Mouse (Mus musculus) ES-E14 (cell line): ENCODE measurements at regions not wholly inside any gene's neighbourhood (a gene's known extent, or its start where the extent isn't known, plus 50 kb on each side); places are given as distances from the start of the nearest gene placed in this dataset.

Source experiments
- DNase-seq: peaks from one replicate; pipeline ENCODE4 v3.0.0-alpha.2; 2013; ENCODE audit warnings: low read depth, low spot score
- H3K27ac ChIP-seq: 2 replicates; pipeline ENCODE4 v1.5.1; 2012; ENCODE audit warnings: low read depth, mild to moderate bottlenecking, low read length, moderate library complexity, mixed read lengths; ENCODE audit not compliant: poor library complexity, insufficient read depth, severe bottlenecking
- H3K36me3 ChIP-seq: 2 replicates; pipeline ENCODE4 v1.6.1; 2012; ENCODE audit warnings: mild to moderate bottlenecking, low read length, moderate library complexity, mixed read lengths; ENCODE audit not compliant: control insufficient read depth, poor library complexity, insufficient read depth, severe bottlenecking
- H3K4me1 ChIP-seq, 2 experiments: fragments of 150-350 bp in 1 of 2; sonication (generic) in 1 of 2; 2 replicates each; pipeline ENCODE4 v1.6.1; 2012; ENCODE audit warnings: low read length in 2 of 2, mild to moderate bottlenecking in 1 of 2, mixed read lengths in 1 of 2; ENCODE audit not compliant: control insufficient read depth in 2 of 2, insufficient read depth in 2 of 2, poor library complexity in 1 of 2
- H3K4me3 ChIP-seq, 2 experiments: fragments of 150-350 bp in 1 of 2; sonication (generic) in 1 of 2; 2 replicates each; pipeline ENCODE4 v1.5.1; 2012; ENCODE audit warnings: low read length in 2 of 2, low read depth in 1 of 2, mild to moderate bottlenecking in 1 of 2, mixed read lengths in 1 of 2; ENCODE audit not compliant: insufficient read depth in 1 of 2, poor library complexity in 1 of 2, severe bottlenecking in 1 of 2
- H3K9ac ChIP-seq: 2 replicates; pipeline ENCODE4 v1.6.1; 2012; ENCODE audit warnings: low read depth, mild to moderate bottlenecking, low read length, mixed read lengths; ENCODE audit not compliant: poor library complexity, insufficient read depth, severe bottlenecking
- H3K9me3 ChIP-seq: fragments of 150-350 bp; sonication (generic); 2 replicates; pipeline ENCODE4 v1.6.1; 2012; ENCODE audit warnings: low read depth, mild to moderate bottlenecking, low read length; ENCODE audit not compliant: control insufficient read depth, insufficient read depth
- CHD2 ChIP-seq: IDR thresholded peaks from 2 replicates; pipeline ENCODE4 v1.6.1; 2014; ENCODE audit warnings: mild to moderate bottlenecking, low read depth, low read length, inconsistent platforms
- HCFC1 ChIP-seq: IDR thresholded peaks from 2 replicates; pipeline ENCODE4 v1.6.1; 2012; ENCODE audit warnings: low read length, inconsistent platforms, borderline replicate concordance; ENCODE audit not compliant: insufficient read depth
- MAFK ChIP-seq: IDR thresholded peaks from 2 replicates; pipeline ENCODE4 v1.6.1; 2014; ENCODE audit warnings: mild to moderate bottlenecking, low read depth, low read length, inconsistent platforms; ENCODE audit not compliant: insufficient read depth
- ZC3H11A ChIP-seq: IDR thresholded peaks from 2 replicates; pipeline ENCODE4 v1.6.1; 2012; ENCODE audit warnings: low read depth, mild to moderate bottlenecking, inconsistent platforms, low read length, borderline replicate concordance
- ZNF384 ChIP-seq: IDR thresholded peaks from 2 replicates; pipeline ENCODE4 v1.6.1; 2012; ENCODE audit warnings: low read depth, low read length, inconsistent platforms
- in situ Hi-C, 2 experiments: fragments of 600-800 bp; cut with MboI; formaldehyde crosslinking; loops; one replicate each; pipeline ENCODE4 v1.15.1; 2025; ENCODE audit warnings: low sequenced_read_pairs in 2 of 2, inconsistent platforms in 1 of 2; ENCODE audit not compliant: unreplicated experiment in 2 of 2

DNA sequence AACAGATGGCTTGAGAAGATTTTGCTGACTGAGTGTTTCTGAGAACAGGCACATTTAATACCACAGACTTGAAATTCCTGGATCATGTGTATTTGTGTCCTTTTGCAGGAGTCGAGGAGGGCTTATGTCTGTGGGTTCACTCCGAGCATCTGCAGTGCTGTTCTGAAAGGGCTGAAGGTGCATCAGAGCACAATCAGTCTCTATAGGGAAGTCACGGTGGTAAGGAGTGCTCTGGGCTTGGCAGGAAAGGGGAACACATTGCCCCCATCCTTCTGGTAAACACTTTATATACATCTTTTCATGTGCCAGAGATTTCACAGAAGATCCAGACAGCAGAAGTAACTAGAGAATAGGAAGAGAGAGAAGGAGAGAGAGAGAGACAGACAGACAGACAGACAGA lies 545.1 kb downstream of the Tmem38b start:
- DNase-seq: no peak
- in situ Hi-C loops: no loop called here
- no peaks in the 10 kb centered on the region for H3K36me3 ChIP-seq
- H3K9me3 ChIP-seq: no peaks in the 10 kb centered on the region
- H3K4me1 ChIP-seq: peaks cover 0 to 8% of the 10 kb centered on the region in 2 experiments; a peak in 2 of 4 replicates
- 0 out of 2 replicates have a peak, but pooled peaks have one; percentile 16 for TF ChIP-seq MAFK
- TF ChIP-seq ZNF384: no peak
- H3K9ac ChIP-seq: no peak overlapping the region
- no peak overlapping the region for H3K27ac ChIP-seq
- no peak overlapping the region for H3K4me3 ChIP-seq

DNA sequence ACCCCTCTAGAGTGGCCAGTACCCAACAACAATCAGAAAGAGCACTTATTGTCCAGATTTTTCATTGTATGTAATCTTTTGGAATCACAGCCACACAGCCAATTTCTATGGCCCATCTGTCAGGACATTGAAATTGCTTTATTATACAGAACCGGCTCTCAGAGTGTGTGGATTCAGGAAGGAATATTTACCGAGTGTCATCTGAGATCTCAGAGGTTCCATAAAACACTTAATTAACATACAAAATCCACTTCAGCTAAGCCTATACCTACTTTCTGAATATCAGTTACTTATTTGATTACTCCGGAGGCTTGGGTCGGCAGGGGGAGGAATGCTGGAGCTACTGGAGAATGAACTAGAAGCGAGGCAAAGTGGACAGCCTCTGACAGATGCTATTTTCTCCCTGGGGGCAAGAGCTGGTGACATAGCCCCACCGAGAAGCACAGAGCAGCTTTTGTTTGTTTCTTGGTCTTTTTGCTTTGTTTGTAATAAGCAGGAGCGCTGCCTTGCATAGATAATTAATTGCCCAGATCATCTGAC lies 545.6 kb downstream of the Tmem38b start:
- no peak overlapping the region for H3K4me3 ChIP-seq
- H3K27ac ChIP-seq: no peak overlapping the region
- DNase-seq: no peak
- no peak overlapping the region for H3K9ac ChIP-seq
- in situ Hi-C loops: no loop called here
- H3K36me3 ChIP-seq: no peaks in the 10 kb centered on the region
- peaks cover 0 to 8% of the 10 kb centered on the region in 2 experiments; a peak in 2 of 4 replicates for H3K4me1 ChIP-seq
- TF ChIP-seq HCFC1: no peak
- no peak for TF ChIP-seq CHD2
- no peak for TF ChIP-seq ZNF384
- TF ChIP-seq ZC3H11A: no peak
- no peak for TF ChIP-seq MAFK
- no peaks in the 10 kb centered on the region for H3K9me3 ChIP-seq

DNA sequence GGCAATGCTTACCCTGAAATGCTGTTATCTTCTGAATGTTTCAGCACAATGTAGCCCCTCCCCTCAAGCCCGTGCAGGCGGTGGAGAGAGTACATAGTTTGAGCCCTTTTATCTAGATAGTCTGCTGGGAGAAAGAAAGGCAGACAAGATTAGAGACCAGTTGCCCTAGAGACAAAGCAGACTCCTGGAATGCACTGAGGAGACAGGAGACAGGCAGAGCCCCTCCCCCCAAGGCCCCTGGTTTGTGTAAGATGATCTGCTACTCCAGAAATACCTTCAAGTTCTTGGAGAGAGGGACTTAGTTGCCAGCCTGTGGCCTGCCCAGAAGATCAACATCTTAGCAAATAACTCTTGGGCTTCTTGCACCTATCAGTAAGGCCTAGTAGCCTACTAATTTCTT lies 547.8 kb downstream of the Tmem38b start:
- Histone ChIP-seq H3K9ac (no peak overlapping the region), H3K4me1 (peaks cover 0 to 8% of the 10 kb centered on the region in 2 experiments; a peak in 2 of 4 replicates), H3K27ac (no peak overlapping the region), H3K9me3 (no peaks in the 10 kb centered on the region), H3K36me3 (no peaks in the 10 kb centered on the region), H3K4me3 (no peak overlapping the region)
- TF ChIP-seq ZNF384: no peak
- TF ChIP-seq HCFC1: no peak
- DNase-seq: peak; percentile 29
- in situ Hi-C loops: no loop called here

DNA sequence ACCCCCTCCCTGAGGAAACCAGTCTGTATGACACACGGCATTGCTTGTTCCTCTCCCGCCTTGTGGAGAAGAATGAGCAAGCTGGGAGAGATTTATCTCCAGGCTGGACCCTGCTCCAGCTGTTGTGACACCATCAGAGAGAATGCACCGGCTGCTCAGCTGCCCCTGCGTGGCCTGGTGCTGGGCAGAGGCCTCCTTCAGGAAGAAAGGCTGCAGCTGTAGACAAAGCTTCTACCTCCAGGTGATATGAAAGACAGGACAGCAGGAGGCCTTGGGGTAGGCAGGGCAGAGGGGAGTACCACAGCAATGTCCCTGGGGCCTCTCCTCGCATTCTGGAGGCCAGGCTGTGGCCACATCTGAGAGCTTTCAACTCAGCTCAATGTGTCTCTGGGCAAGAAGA lies 548.6 kb downstream of the Tmem38b start:
- Histone ChIP-seq H3K27ac (no peak overlapping the region), H3K4me3 (no peak overlapping the region), H3K4me1 (peaks cover 0 to 8% of the 10 kb centered on the region in 2 experiments; a peak in 2 of 4 replicates), H3K9ac (no peak overlapping the region), H3K36me3 (no peaks in the 10 kb centered on the region), H3K9me3 (no peaks in the 10 kb centered on the region)
- no peak for TF ChIP-seq CHD2
- no peak for TF ChIP-seq HCFC1
- TF ChIP-seq MAFK: no peak
- no peak for TF ChIP-seq ZNF384
- TF ChIP-seq ZC3H11A: no peak
- in situ Hi-C loops: no loop called here
- no peak for DNase-seq

DNA sequence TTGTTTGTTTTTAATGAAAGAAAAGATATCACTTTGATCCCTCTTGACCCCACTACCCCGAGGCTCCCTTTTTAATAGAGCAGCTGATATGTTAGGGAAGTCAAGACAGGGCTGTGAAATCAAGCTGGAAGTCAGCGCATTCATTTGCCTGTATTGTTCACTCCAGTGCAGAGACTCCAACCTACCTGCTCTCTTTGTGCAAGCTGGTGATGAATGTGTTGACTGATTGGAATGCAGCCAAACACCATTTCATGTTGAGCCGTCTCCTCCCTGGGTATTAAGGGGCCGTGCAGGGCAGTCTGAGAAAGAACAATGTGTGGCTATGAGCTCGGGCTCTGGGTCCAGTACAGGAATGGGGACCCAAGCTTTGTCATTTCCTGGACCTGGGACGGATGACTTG lies 557.4 kb upstream of the Zfp462 start:
- TF ChIP-seq HCFC1 (no peak), CHD2 (no peak), MAFK (no peak), ZC3H11A (no peak), ZNF384 (no peak)
- H3K27ac ChIP-seq: no peak overlapping the region

More for the DNA sequence above, 557.4 kb upstream of the Zfp462 start:
- in situ Hi-C loops: no loop called here
- no peak for DNase-seq
- no peak overlapping the region for H3K4me3 ChIP-seq
- no peaks in the 10 kb centered on the region for H3K4me1 ChIP-seq
- H3K9ac ChIP-seq: no peak overlapping the region
- H3K36me3 ChIP-seq: no peaks in the 10 kb centered on the region
- no peaks in the 10 kb centered on the region for H3K9me3 ChIP-seq
